Mouse (Mus musculus): ENCODE measurements at regions not wholly inside any gene's neighbourhood (a gene's known extent, or its start where the extent isn't known, plus 50 kb on each side); places are given as distances from the start of the nearest gene placed in this dataset.

- no peak overlapping the region for H3K27ac ChIP-seq (ENCODE audit: low read depth)
- ATAC-seq (ENCODE audit: insufficient read depth) (peak; percentile 35; the same call in 1 of the 2 replicates), DNase-seq (peak; percentile 70)
- no peaks in the 10 kb centered on the region for H3K9me3 ChIP-seq (ENCODE audit: low read depth, low read length)
- no peaks in the 10 kb centered on the region; the same call in 1 of the 2 replicates for H3K27me3 ChIP-seq (ENCODE audit: insufficient read depth, low read length)
- WGBS: 27% methylated on average over 6 of the region's 6 CpGs
- no peak overlapping the region for H3K4me3 ChIP-seq (ENCODE audit: low read depth, low read length)
- no peak overlapping the region for H3K4me2 ChIP-seq
- no peaks in the 10 kb centered on the region for H3K4me1 ChIP-seq (ENCODE audit: insufficient read depth)
- no peak for TF ChIP-seq CTCF (IDR thresholded peaks at IDR 0.05; ENCODE audit: low read depth)
- no peak overlapping the region for H3K9ac ChIP-seq
- no peaks in the 10 kb centered on the region for H3K36me3 ChIP-seq (ENCODE audit: insufficient read depth)
Observed at GRCm38 (mm10) chr11:84706692-84707091, 112.6 kb downstream of the Mrm1 start.

GRCm38 (mm10) chr11:84701319-84702175, 117.8 kb downstream of the Mrm1 start:
- Histone ChIP-seq H3K4me3 (ENCODE audit: low read depth, low read length) (0 out of 2 replicates have a peak overlapping the region, but pooled peaks have one; percentile 3), H3K9me3 (ENCODE audit: low read depth, low read length) (no peaks in the 10 kb centered on the region), H3K4me2 (peak overlapping the region; percentile 51), H3K27me3 (ENCODE audit: insufficient read depth, low read length) (peaks cover 10% of the 10 kb centered on the region), H3K36me3 (ENCODE audit: insufficient read depth) (no peaks in the 10 kb centered on the region), H3K4me1 (ENCODE audit: insufficient read depth) (no peaks in the 10 kb centered on the region), H3K27ac (ENCODE audit: low read depth) (no peak overlapping the region), H3K9ac (no peak overlapping the region)
- DNase-seq (peak; percentile 6), ATAC-seq (ENCODE audit: insufficient read depth) (no peak; the same call in 1 of the 2 replicates)
- 4% methylated on average over 28 of the region's 28 CpGs for WGBS
- no peak for TF ChIP-seq CTCF (IDR thresholded peaks at IDR 0.05; ENCODE audit: low read depth)

- no peaks in the 10 kb centered on the region for H3K9me3 ChIP-seq (ENCODE audit: low read depth, low read length)
- no peak overlapping the region for H3K9ac ChIP-seq
- TF ChIP-seq CTCF (IDR thresholded peaks at IDR 0.05; ENCODE audit: low read depth): no peak
- H3K4me3 ChIP-seq (ENCODE audit: low read depth, low read length): no peak overlapping the region
- H3K27ac ChIP-seq (ENCODE audit: low read depth): no peak overlapping the region
- 22% methylated on average over 5 of the region's 5 CpGs for WGBS
- no peak for ATAC-seq (ENCODE audit: insufficient read depth)
- peak; percentile 11 for DNase-seq
- peaks cover 10% of the 10 kb centered on the region for H3K27me3 ChIP-seq (ENCODE audit: insufficient read depth, low read length)
- no peak overlapping the region for H3K4me2 ChIP-seq
- H3K36me3 ChIP-seq (ENCODE audit: insufficient read depth): no peaks in the 10 kb centered on the region
- H3K4me1 ChIP-seq (ENCODE audit: insufficient read depth): no peaks in the 10 kb centered on the region
Observed at GRCm38 (mm10) chr11:84697521-84697920, 121.8 kb downstream of the Mrm1 start.

- Histone ChIP-seq H3K4me1 (ENCODE audit: insufficient read depth) (no peaks in the 10 kb centered on the region), H3K4me2 (no peak overlapping the region), H3K9me3 (ENCODE audit: low read depth, low read length) (no peaks in the 10 kb centered on the region), H3K27me3 (ENCODE audit: insufficient read depth, low read length) (no peaks in the 10 kb centered on the region), H3K27ac (ENCODE audit: low read depth) (no peak overlapping the region), H3K9ac (no peak overlapping the region), H3K36me3 (ENCODE audit: insufficient read depth) (no peaks in the 10 kb centered on the region), H3K4me3 (ENCODE audit: low read depth, low read length) (no peak overlapping the region)
- no peak for TF ChIP-seq CTCF (IDR thresholded peaks at IDR 0.05; ENCODE audit: low read depth)
- WGBS: 2% methylated on average over 8 of the region's 10 CpGs
- DNase-seq: peak; percentile 78
- ATAC-seq (ENCODE audit: insufficient read depth): peak; percentile 44; the same call in 1 of the 2 replicates
Observed at GRCm38 (mm10) chr11:84692638-84693037, 126.7 kb downstream of the Mrm1 start.

- Histone ChIP-seq H3K4me2 (no peak overlapping the region), H3K9me3 (ENCODE audit: low read depth, low read length) (no peaks in the 10 kb centered on the region), H3K4me3 (ENCODE audit: low read depth, low read length) (no peak overlapping the region), H3K9ac (no peak overlapping the region), H3K4me1 (ENCODE audit: insufficient read depth) (no peaks in the 10 kb centered on the region), H3K27ac (ENCODE audit: low read depth) (no peak overlapping the region), H3K27me3 (ENCODE audit: insufficient read depth, low read length) (no peaks in the 10 kb centered on the region), H3K36me3 (ENCODE audit: insufficient read depth) (no peaks in the 10 kb centered on the region)
- no peak for DNase-seq
- ATAC-seq (ENCODE audit: insufficient read depth): no peak
- no peak for TF ChIP-seq CTCF (IDR thresholded peaks at IDR 0.05; ENCODE audit: low read depth)
- 68% methylated on average over 3 of the region's 3 CpGs for WGBS
Observed at GRCm38 (mm10) chr11:84691410-84692148, 127.7 kb downstream of the Mrm1 start.

GRCm38 (mm10) chr11:84686473-84686872, 132.8 kb downstream of the Mrm1 start:
- no peak for ATAC-seq (ENCODE audit: insufficient read depth)
- no peaks in the 10 kb centered on the region for H3K9me3 ChIP-seq (ENCODE audit: low read depth, low read length)
- WGBS: 90% methylated on average over 9 of the region's 9 CpGs
- H3K27ac ChIP-seq (ENCODE audit: low read depth): no peak overlapping the region
- no peaks in the 10 kb centered on the region for H3K4me1 ChIP-seq (ENCODE audit: insufficient read depth)
- H3K27me3 ChIP-seq (ENCODE audit: insufficient read depth, low read length): no peaks in the 10 kb centered on the region
- H3K4me2 ChIP-seq: no peak overlapping the region
- no peak for TF ChIP-seq CTCF (IDR thresholded peaks at IDR 0.05; ENCODE audit: low read depth)
- H3K9ac ChIP-seq: no peak overlapping the region
- no peak for DNase-seq
- no peak overlapping the region for H3K4me3 ChIP-seq (ENCODE audit: low read depth, low read length)
- no peaks in the 10 kb centered on the region for H3K36me3 ChIP-seq (ENCODE audit: insufficient read depth)

GRCm38 (mm10) chr11:84684325-84684724, 135.0 kb downstream of the Mrm1 start:
- ATAC-seq (ENCODE audit: insufficient read depth): no peak
- WGBS: 78% methylated on average over 3 of the region's 3 CpGs

More at GRCm38 (mm10) chr11:84684325-84684724, 135.0 kb downstream of the Mrm1 start:
- no peaks in the 10 kb centered on the region for H3K27me3 ChIP-seq (ENCODE audit: insufficient read depth, low read length)
- no peak overlapping the region for H3K4me3 ChIP-seq (ENCODE audit: low read depth, low read length)
- H3K4me2 ChIP-seq: no peak overlapping the region
- no peak for DNase-seq
- no peaks in the 10 kb centered on the region for H3K4me1 ChIP-seq (ENCODE audit: insufficient read depth)
- no peak for TF ChIP-seq CTCF (IDR thresholded peaks at IDR 0.05; ENCODE audit: low read depth)
- H3K9ac ChIP-seq: no peak overlapping the region
- H3K27ac ChIP-seq (ENCODE audit: low read depth): no peak overlapping the region
- H3K36me3 ChIP-seq (ENCODE audit: insufficient read depth): no peaks in the 10 kb centered on the region
- no peaks in the 10 kb centered on the region for H3K9me3 ChIP-seq (ENCODE audit: low read depth, low read length)

Data from lung, embryonic 14.5 days (tissue).